Mouse (Mus musculus): Measurements from ENCODE around the gene Echdc3.

- no peak for TF ChIP-seq CTCF (IDR thresholded peaks at IDR 0.05; ENCODE audit: low read depth)
- TF ChIP-seq EP300 (IDR thresholded peaks at IDR 0.05; ENCODE audit: low read depth): no peak
Observed at GRCm38 (mm10) chr2:6209746-6210145, 3.1 kb downstream of the Echdc3 start.

Data from liver, embryonic 14.5 days (tissue).